Mouse (Mus musculus): ENCODE measurements around the gene Gstm5. TPM values are rescaled to one million over a fixed set of nuclear protein-coding genes. Genes with fewer than 3 reads are reported as not detected.
A peak's percentile ranks its signal among the peaks of the same experiment; 100 is the strongest.

Gstm5 gene
- polyA plus RNA-seq, 1 experiment = 3,160 TPM

DNA sequence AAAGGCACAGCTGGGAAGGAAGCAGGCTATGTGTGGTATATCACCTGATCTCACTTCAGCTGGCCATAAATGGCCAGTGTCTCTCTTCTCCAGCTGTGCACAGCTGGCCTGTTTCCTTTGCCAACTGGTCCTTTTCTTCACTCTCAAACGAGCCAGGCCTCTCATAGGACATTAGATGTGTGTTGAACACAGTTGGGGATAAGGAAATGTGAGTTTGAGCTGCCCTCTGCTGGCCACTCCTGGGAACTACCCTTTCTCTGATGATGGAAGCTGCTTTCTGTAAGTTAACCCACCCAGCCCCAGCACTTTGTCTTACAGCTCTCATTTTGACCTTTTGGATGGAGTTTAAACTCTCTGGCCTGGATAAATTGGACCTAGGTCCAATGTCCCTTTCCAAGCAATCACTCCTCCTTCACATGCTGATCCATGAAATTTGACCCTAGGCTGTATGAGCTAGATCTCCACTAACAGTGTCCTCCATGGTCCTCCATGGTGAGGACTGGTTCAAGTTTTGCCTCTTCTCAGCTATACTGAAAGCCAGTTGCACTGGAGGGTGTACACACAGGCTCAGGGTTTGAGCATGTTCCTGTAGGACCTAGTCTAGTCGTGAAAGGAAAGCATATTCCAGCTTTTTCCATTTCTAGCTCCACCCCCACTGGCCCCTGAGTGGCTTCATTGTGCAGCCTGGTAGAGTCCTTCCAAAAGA, 31.6 kb upstream of the Gstm5 start:
- Histone ChIP-seq H3K4me1 (ENCODE audit: control insufficient read depth, insufficient read depth, low read length) (peaks cover 10% of the 10 kb centered on the region), H3K27ac (ENCODE audit: control insufficient read depth, insufficient read depth, low read depth, low read length) (no peak overlapping the region), H3K27me3 (ENCODE audit: control insufficient read depth, insufficient read depth, low read length) (no peaks in the 10 kb centered on the region), H3K36me3 (ENCODE audit: control insufficient read depth, insufficient read depth, low read length) (no peaks in the 10 kb centered on the region), H3K4me3 (ENCODE audit: control insufficient read depth, low read depth, low read length) (no peak overlapping the region)
- TF ChIP-seq POLR2A (IDR thresholded peaks at IDR 0.05; ENCODE audit: control insufficient read depth, low read depth, low read length) (no peak), CTCF (IDR thresholded peaks at IDR 0.05; ENCODE audit: control insufficient read depth, insufficient read depth, insufficient replicate concordance, low read depth, low read length) (peak; percentile 50; the same call in 1 of the 2 replicates)

- H3K27me3 ChIP-seq (ENCODE audit: control insufficient read depth, insufficient read depth, low read length) = no peaks in the 10 kb centered on the region
- TF ChIP-seq CTCF (IDR thresholded peaks at IDR 0.05; ENCODE audit: control insufficient read depth, insufficient read depth, insufficient replicate concordance, low read depth, low read length) (no peak), POLR2A (IDR thresholded peaks at IDR 0.05; ENCODE audit: control insufficient read depth, low read depth, low read length) (no peak)
- no peak overlapping the region; the same call in 1 of the 2 replicates for H3K27ac ChIP-seq (ENCODE audit: control insufficient read depth, insufficient read depth, low read depth, low read length)
- no peaks in the 10 kb centered on the region for H3K36me3 ChIP-seq (ENCODE audit: control insufficient read depth, insufficient read depth, low read length)
- peaks cover 13% of the 10 kb centered on the region for H3K4me1 ChIP-seq (ENCODE audit: control insufficient read depth, insufficient read depth, low read length)
- no peak overlapping the region for H3K4me3 ChIP-seq (ENCODE audit: control insufficient read depth, low read depth, low read length)
Observed at GRCm38 (mm10) chr3:107865364-107866091, 30.1 kb upstream of the Gstm5 start.

DNA sequence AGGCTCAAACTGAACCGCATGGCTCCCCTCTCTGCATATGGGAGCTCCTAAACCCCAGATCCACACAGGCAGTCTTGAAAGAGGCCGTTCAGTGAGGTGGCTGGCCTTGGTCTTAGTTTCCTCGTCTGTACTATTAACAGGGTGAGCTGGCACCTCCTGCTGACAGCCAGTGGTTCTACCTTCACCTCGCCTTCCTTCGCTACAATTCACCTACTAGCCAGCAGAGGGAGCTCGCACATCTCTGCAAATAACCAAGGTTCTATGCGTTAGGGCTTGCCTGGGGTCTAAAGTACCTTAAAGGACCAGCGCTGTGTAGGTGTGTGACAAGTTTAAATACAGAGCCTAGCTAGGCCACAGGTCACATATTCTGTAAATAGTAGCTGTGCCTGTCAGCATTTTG, 28.5 kb upstream of the Gstm5 start:
- Histone ChIP-seq H3K27ac (ENCODE audit: control insufficient read depth, insufficient read depth, low read depth, low read length) (no peak overlapping the region), H3K27me3 (ENCODE audit: control insufficient read depth, insufficient read depth, low read length) (no peaks in the 10 kb centered on the region), H3K4me3 (ENCODE audit: control insufficient read depth, low read depth, low read length) (no peak overlapping the region), H3K36me3 (ENCODE audit: control insufficient read depth, insufficient read depth, low read length) (no peaks in the 10 kb centered on the region), H3K4me1 (ENCODE audit: control insufficient read depth, insufficient read depth, low read length) (peaks cover 13% of the 10 kb centered on the region)
- TF ChIP-seq CTCF (IDR thresholded peaks at IDR 0.05; ENCODE audit: control insufficient read depth, insufficient read depth, insufficient replicate concordance, low read depth, low read length) (peak; percentile 93), POLR2A (IDR thresholded peaks at IDR 0.05; ENCODE audit: control insufficient read depth, low read depth, low read length) (no peak)

DNA sequence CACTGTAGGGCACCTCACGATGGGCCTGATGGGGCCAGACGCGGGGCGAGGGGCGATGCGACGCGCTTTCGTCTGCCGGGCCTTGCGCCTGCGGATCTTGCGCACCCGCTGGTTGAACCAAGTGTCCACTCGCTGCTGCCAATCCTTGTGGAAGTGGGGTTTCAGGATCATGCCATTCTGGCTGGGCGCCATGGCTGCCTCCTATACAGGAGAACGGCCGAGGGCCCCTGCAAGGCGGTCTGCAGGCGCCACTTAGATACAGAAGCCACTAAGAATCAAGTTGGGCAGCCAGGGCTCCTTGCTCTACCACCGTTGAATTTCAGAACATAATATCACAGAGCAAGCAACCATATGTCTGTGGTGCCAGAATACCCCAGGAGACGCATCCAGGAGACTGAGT, 27.2 kb upstream of the Gstm5 start:
- H3K27ac ChIP-seq (ENCODE audit: control insufficient read depth, insufficient read depth, low read depth, low read length) = no peak overlapping the region
- no peaks in the 10 kb centered on the region for H3K36me3 ChIP-seq (ENCODE audit: control insufficient read depth, insufficient read depth, low read length)
- TF ChIP-seq POLR2A (IDR thresholded peaks at IDR 0.05; ENCODE audit: control insufficient read depth, low read depth, low read length) (no peak), CTCF (IDR thresholded peaks at IDR 0.05; ENCODE audit: control insufficient read depth, insufficient read depth, insufficient replicate concordance, low read depth, low read length) (no peak)
- peaks cover 18% of the 10 kb centered on the region for H3K4me1 ChIP-seq (ENCODE audit: control insufficient read depth, insufficient read depth, low read length)
- no peak overlapping the region; the same call in 1 of the 2 replicates for H3K4me3 ChIP-seq (ENCODE audit: control insufficient read depth, low read depth, low read length)
- H3K27me3 ChIP-seq (ENCODE audit: control insufficient read depth, insufficient read depth, low read length) = no peaks in the 10 kb centered on the region

GRCm38 (mm10) chr3:107869097-107869496, 26.5 kb upstream of the Gstm5 start:
- no peak for TF ChIP-seq POLR2A (IDR thresholded peaks at IDR 0.05; ENCODE audit: control insufficient read depth, low read depth, low read length)
- Histone ChIP-seq H3K27me3 (ENCODE audit: control insufficient read depth, insufficient read depth, low read length) (no peaks in the 10 kb centered on the region), H3K36me3 (ENCODE audit: control insufficient read depth, insufficient read depth, low read length) (no peaks in the 10 kb centered on the region), H3K4me1 (ENCODE audit: control insufficient read depth, insufficient read depth, low read length) (peaks cover 20% of the 10 kb centered on the region), H3K27ac (ENCODE audit: control insufficient read depth, insufficient read depth, low read depth, low read length) (no peak overlapping the region; the same call in 1 of the 2 replicates), H3K4me3 (ENCODE audit: control insufficient read depth, low read depth, low read length) (no peak overlapping the region)

DNA sequence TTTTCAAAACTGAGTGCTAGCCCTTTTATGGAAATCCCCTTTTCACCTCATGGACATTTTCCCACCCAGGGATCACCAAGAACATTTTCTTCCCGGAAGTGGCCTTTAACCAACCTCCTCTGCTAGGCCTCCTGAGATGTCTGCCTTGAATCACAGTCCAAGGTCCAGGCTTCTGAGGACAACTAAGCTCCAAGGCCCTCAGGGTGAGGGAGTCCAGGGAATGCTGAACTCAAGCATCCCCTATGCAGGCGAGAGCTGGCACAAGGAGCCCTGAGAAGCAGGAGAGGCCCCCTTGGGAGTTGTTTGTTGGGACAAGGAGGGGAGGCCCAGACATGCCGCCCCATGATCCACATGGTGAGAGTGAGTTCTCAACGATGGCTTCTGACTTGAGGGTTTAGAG, 25.7 kb upstream of the Gstm5 start:
- H3K27me3 ChIP-seq (ENCODE audit: control insufficient read depth, insufficient read depth, low read length) = no peaks in the 10 kb centered on the region
- H3K36me3 ChIP-seq (ENCODE audit: control insufficient read depth, insufficient read depth, low read length) = no peaks in the 10 kb centered on the region
- 0 out of 2 replicates have a peak overlapping the region, but pooled peaks have one; percentile 16 for H3K27ac ChIP-seq (ENCODE audit: control insufficient read depth, insufficient read depth, low read depth, low read length)
- no peak for TF ChIP-seq CTCF (IDR thresholded peaks at IDR 0.05; ENCODE audit: control insufficient read depth, insufficient read depth, insufficient replicate concordance, low read depth, low read length)
- TF ChIP-seq POLR2A (IDR thresholded peaks at IDR 0.05; ENCODE audit: control insufficient read depth, low read depth, low read length) = no peak
- H3K4me1 ChIP-seq (ENCODE audit: control insufficient read depth, insufficient read depth, low read length) = peaks cover 20% of the 10 kb centered on the region
- H3K4me3 ChIP-seq (ENCODE audit: control insufficient read depth, low read depth, low read length) = no peak overlapping the region

GRCm38 (mm10) chr3:107873335-107874251, 22.0 kb upstream of the Gstm5 start:
- peaks cover 16% of the 10 kb centered on the region for H3K4me1 ChIP-seq (ENCODE audit: control insufficient read depth, insufficient read depth, low read length)
- peak overlapping the region; percentile 87 for H3K4me3 ChIP-seq (ENCODE audit: control insufficient read depth, low read depth, low read length)
- H3K36me3 ChIP-seq (ENCODE audit: control insufficient read depth, insufficient read depth, low read length) = no peaks in the 10 kb centered on the region
- TF ChIP-seq POLR2A (IDR thresholded peaks at IDR 0.05; ENCODE audit: control insufficient read depth, low read depth, low read length) = peak; percentile 81
- TF ChIP-seq CTCF (IDR thresholded peaks at IDR 0.05; ENCODE audit: control insufficient read depth, insufficient read depth, insufficient replicate concordance, low read depth, low read length) = no peak
- H3K27ac ChIP-seq (ENCODE audit: control insufficient read depth, insufficient read depth, low read depth, low read length) = peak overlapping the region; percentile 75
- H3K27me3 ChIP-seq (ENCODE audit: control insufficient read depth, insufficient read depth, low read length) = no peaks in the 10 kb centered on the region

Measured in testis, adult 2 months (tissue).